ENCODE assay signal across 23 mouse cellular contexts in genomic region chr7:115951689-115952088, GRCm38 (mm10).
DNase-seq lines count a peak whose midpoint lies in the region; ATAC-seq lines count a peak whose summit lies in the region.
"Had no signal": no experiment of that assay in that cellular context is flagged by ENCODE, and none has a peak within 500 bp of the region (broad histone marks: within the 10 kb centered on the region; RNA-seq: fewer than 3 reads in every experiment).

No protein-coding gene starts in this region.

- no peaks in the 10 kb centered on the region for H3K9me3 ChIP-seq in liver, embryonic 11.5 days (ENCODE audit: control insufficient read depth, low read length)
- H3K9me3 ChIP-seq in erythroblast, embryonic 14.5 days (ENCODE audit: control insufficient read depth, low read length) = no peaks in the 10 kb centered on the region
- H3K9me3 ChIP-seq in liver, embryonic 16.5 days (replicated peaks; ENCODE audit: control insufficient read depth, low read length) = no peaks in the 10 kb centered on the region
- H3K9me3 ChIP-seq in neural tube, embryonic 15.5 days (replicated peaks) = no peaks in the 10 kb centered on the region
- H3K9me3 ChIP-seq: forebrain, embryonic 10.5 days; heart, embryonic 15.5 days; hindbrain, embryonic 15.5 days; intestine, embryonic 15.5 days; midbrain, embryonic 13.5 days had no signal

- DNase-seq in liver, embryonic 11.5 days (ENCODE audit: low spot score) = no peak
- DNase-seq in liver (no peak), R1 (ENCODE audit: low read depth, low spot score) (peak; percentile 10)
- no peak for DNase-seq in heart, postnatal 4 days
- DNase-seq: adrenal gland, postnatal 36 days; cerebellum, adult 18-20 months; cerebellum, postnatal 25 days; gastrocnemius, postnatal 36 days; kidney, adult 8-10 months; kidney, postnatal 14 days; left cerebral cortex, postnatal 4 days; lung, postnatal 10 days; thymus, adult 18-20 months had no signal

- 53% methylated on average over 4 of the region's 4 CpGs for WGBS in liver, embryonic 11.5 days
- 27% methylated on average over 4 of the region's 4 CpGs for WGBS in liver, embryonic 16.5 days (ENCODE audit: insufficient replicate concordance)
- 84% methylated on average over 4 of the region's 4 CpGs for WGBS in neural tube, embryonic 15.5 days

- peak; percentile 90 for ATAC-seq in liver, embryonic 11.5 days (replicated peaks; ENCODE audit: low FRiP score)
- ATAC-seq in liver, embryonic 16.5 days (ENCODE audit: low read depth) = peak; percentile 95
- ATAC-seq in inflammation-experienced regulatory T-cells, adult 6 months = no peak
- ATAC-seq in neural tube, embryonic 15.5 days (ENCODE audit: low FRiP score) = no peak
- ATAC-seq: forebrain, embryonic 16.5 days; intestine, embryonic 15.5 days; midbrain, embryonic 13.5 days had no signal

- no peak overlapping the region for H3K4me3 ChIP-seq in liver, embryonic 11.5 days (ENCODE audit: low read depth, low read length)
- peak overlapping the region; percentile 1 for H3K4me3 ChIP-seq in erythroblast, embryonic 14.5 days (replicated peaks)
- no peak overlapping the region for H3K4me3 ChIP-seq in liver, embryonic 16.5 days (ENCODE audit: low read depth, low read length)
- no peak overlapping the region for H3K4me3 ChIP-seq in neural tube, embryonic 15.5 days (replicated peaks)
- H3K4me3 ChIP-seq: forebrain, embryonic 10.5 days; heart, embryonic 15.5 days; hindbrain, embryonic 15.5 days; intestine, embryonic 15.5 days; midbrain, embryonic 13.5 days had no signal

- H3K4me1 ChIP-seq in liver, embryonic 11.5 days (replicated peaks; ENCODE audit: control insufficient read depth, insufficient read depth, low read length) = peaks cover 8% of the 10 kb centered on the region; the same call in 1 of the 2 replicates
- H3K4me1 ChIP-seq in erythroblast, embryonic 14.5 days (ENCODE audit: control insufficient read depth) = peaks cover 55% of the 10 kb centered on the region
- peaks cover 25% of the 10 kb centered on the region for H3K4me1 ChIP-seq in liver, embryonic 16.5 days (ENCODE audit: control insufficient read depth, low read depth, low read length)
- no peaks in the 10 kb centered on the region for H3K4me1 ChIP-seq in neural tube, embryonic 15.5 days
- H3K4me1 ChIP-seq: forebrain, embryonic 10.5 days; hindbrain, embryonic 15.5 days; intestine, embryonic 15.5 days; midbrain, embryonic 13.5 days had no signal

- H3K4me2 ChIP-seq in liver, embryonic 11.5 days = no peak overlapping the region
- H3K4me2 ChIP-seq in liver, embryonic 16.5 days (ENCODE audit: low read depth, low read length) = peak overlapping the region; percentile 39
- no peak overlapping the region for H3K4me2 ChIP-seq in neural tube, embryonic 15.5 days
- H3K4me2 ChIP-seq: hindbrain, embryonic 15.5 days; intestine, embryonic 15.5 days; midbrain, embryonic 13.5 days had no signal

- H3K27me3 ChIP-seq in liver, embryonic 11.5 days (replicated peaks; ENCODE audit: control insufficient read depth, insufficient read depth, low read length) = no peaks in the 10 kb centered on the region
- no peaks in the 10 kb centered on the region; the same call in 1 of the 2 replicates for H3K27me3 ChIP-seq in erythroblast, embryonic 14.5 days (ENCODE audit: control insufficient read depth)
- H3K27me3 ChIP-seq in liver, embryonic 16.5 days (ENCODE audit: control insufficient read depth, insufficient read depth, low read depth, low read length) = no peaks in the 10 kb centered on the region
- H3K27me3 ChIP-seq in neural tube, embryonic 15.5 days (replicated peaks) = no peaks in the 10 kb centered on the region
- H3K27me3 ChIP-seq: heart, embryonic 15.5 days; hindbrain, embryonic 15.5 days; intestine, embryonic 15.5 days; midbrain, embryonic 13.5 days had no signal

- no peak overlapping the region for H3K9ac ChIP-seq in liver, embryonic 11.5 days (ENCODE audit: low read depth, low read length)
- peak overlapping the region; percentile 38; the same call in 1 of the 2 replicates for H3K9ac ChIP-seq in liver, embryonic 16.5 days (ENCODE audit: low read depth, low read length)
- H3K9ac ChIP-seq in neural tube, embryonic 15.5 days (replicated peaks) = no peak overlapping the region
- H3K9ac ChIP-seq: heart, embryonic 15.5 days; hindbrain, embryonic 15.5 days; intestine, embryonic 15.5 days; midbrain, embryonic 13.5 days had no signal

- H3K27ac ChIP-seq in liver, embryonic 11.5 days (ENCODE audit: low read depth, low read length) = peak overlapping the region; percentile 70; the same call in 1 of the 2 replicates
- peak overlapping the region; percentile 87 for H3K27ac ChIP-seq in liver, embryonic 16.5 days (ENCODE audit: low read length)
- H3K27ac ChIP-seq in neural tube, embryonic 15.5 days (replicated peaks) = no peak overlapping the region
- H3K27ac ChIP-seq: forebrain, embryonic 10.5 days; hindbrain, embryonic 15.5 days; intestine, embryonic 15.5 days; midbrain, embryonic 13.5 days had no signal

- no peaks in the 10 kb centered on the region for H3K36me3 ChIP-seq in liver, embryonic 11.5 days (ENCODE audit: control insufficient read depth, insufficient read depth, low read length)
- H3K36me3 ChIP-seq in erythroblast, embryonic 14.5 days (ENCODE audit: control insufficient read depth) = no peaks in the 10 kb centered on the region
- H3K36me3 ChIP-seq in liver, embryonic 16.5 days (ENCODE audit: control insufficient read depth, insufficient read depth) = no peaks in the 10 kb centered on the region
- H3K36me3 ChIP-seq in neural tube, embryonic 15.5 days = no peaks in the 10 kb centered on the region
- H3K36me3 ChIP-seq: forebrain, embryonic 10.5 days; heart, embryonic 15.5 days; hindbrain, embryonic 15.5 days; intestine, embryonic 15.5 days; midbrain, embryonic 13.5 days had no signal

Comparison
In these comparisons a context has a peak if more than half of its experiments do, and no peak if none do; other contexts are left out.
1. ATAC-seq: peak in liver, embryonic 11.5 days (single experiment) and liver, embryonic 16.5 days (single experiment); none in inflammation-experienced regulatory T-cells, adult 6 months (single experiment) and neural tube, embryonic 15.5 days (single experiment).